Mouse (Mus musculus): ENCODE measurements around the gene Gas2l1. TPM values are rescaled to one million over a fixed set of nuclear protein-coding genes. Genes with fewer than 3 reads are reported as not detected.

Gene Gas2l1
- total RNA-seq (2023) = 0.40 TPM

DNA sequence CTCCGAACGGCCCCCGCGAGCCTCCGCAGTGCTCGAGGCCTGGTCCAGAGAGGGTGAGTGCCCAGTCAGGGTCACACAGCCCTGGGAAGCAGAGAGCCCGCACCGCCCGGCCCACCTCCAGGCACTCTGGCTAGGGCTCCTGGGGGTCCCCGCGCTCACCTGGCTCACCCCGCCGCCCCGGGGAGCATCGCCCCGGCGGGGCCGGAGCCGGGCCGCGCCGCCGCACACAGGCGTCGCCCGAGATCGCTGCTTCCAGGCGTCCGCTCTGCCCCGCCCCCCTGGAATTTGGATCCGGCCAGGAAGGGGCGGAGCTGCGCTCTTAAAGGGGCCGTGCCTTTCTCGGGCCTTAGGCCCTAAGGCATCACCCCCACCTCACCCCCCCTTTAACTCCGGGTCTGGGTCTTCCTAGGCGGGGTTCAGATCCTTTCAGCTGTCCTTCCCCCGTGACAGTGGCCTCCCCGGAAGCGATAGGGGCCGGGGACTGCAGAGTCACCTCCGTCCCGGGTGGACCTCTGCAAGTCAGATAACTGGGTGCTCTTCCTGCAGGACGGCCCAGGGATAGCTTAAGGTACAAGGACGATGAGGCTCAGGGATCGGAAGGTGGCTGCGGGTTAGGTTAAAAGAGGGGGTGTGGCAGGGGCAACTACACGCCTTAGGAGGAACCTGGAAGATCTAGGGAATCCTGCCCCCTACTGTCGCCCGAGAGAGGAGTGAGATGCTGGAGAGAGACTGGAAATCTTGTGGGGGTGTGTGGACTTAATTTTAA is at the start of gene Gas2l1:
TSS of gene Gas2l1 (minus strand) at position 272 of the 766 bp plus-strand sequence.

DNA sequence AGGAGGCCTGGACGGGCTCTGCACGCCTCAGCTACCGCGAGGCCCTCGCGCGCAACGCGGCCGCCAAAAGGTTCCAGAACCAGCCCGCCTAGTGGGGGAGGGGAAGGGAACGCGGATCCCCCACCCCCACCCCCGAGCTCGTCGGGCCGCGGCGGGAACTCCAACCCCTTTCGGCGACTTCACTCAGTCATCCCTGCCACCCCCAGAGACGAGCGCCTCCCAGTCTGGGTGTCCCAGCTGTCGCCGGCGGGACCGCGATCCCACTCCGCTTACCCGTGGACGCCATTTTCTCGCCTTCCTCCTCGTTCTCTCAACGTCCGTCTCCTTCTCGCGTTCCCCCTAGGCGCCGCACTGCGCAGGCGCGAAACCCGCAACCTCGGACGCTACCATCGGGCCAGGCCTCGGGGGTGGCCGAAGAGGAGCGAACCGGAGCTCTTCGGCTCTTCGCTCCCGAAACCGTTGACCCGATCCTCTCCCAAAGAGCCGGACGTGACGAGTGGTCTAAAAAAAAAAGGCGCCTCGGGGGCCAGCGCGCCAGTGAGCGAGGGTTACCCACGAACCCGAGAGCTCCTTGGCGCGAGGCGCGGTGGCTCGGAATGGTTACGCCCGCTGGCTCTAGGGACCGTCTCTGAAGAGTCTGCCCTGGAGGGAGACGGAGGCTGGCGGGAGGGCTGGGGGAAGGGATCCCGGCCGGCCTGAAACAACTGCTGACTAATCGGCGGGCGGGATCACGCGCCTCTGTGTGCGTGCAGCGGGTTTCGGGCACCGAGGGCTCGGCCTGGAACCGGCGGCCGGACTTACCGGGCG is 33.8 kb upstream of the Gas2l1 start, which contains the start of the genes Rhbdd3 and Ewsr1:
TSS of gene Rhbdd3 (plus strand) at position 191 of the 807 bp plus-strand sequence.
TSS of gene Ewsr1 (minus strand) at position 531 of the 807 bp plus-strand sequence.

DNA sequence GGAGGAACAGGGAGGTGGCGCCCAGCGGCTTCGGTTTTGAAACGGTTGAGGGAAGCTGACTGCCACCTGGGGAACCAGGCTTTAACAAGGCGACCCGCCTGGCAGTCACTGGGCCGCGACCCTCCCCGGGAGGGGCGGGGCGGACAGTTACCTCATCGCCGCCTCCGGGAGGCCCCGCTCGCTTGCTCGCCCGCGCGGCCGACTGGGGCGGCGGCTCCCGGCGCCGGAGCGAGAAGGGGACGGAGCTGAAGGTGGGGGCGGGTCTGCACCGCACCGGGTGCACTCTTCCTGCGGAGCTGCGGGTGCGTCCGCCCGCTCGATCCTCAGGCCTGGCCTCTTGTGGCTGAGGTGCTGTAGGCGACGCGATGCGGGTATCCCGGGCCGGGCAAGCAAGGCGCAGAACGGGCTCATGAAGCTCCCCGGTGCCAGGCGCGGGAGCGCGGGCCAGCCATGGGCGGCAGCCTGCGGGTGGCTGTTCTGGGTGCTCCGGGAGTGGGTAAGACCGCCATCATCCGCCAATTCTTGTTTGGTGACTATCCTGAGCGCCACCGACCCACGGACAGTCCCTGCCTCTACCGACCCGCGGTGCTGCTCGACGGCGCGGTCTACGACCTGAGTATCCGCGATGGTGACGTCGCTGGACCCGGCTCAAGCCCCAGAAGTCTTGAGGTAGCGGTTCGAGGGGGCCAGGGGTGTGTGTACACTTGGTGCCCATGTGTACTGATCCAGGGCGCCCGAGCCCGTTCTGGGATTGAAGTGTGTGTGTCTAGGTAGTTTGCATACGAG is 7.1 kb downstream of the Gas2l1 start, which contains the start of gene Rasl10a:
TSS of gene Rasl10a (plus strand) at position 273 of the 786 bp plus-strand sequence.

Other genes with a start within 250 kb of the Gas2l1 start
- gene Nf2, start 215.8 kb downstream of the Gas2l1 start, total RNA-seq (2023) = 42.0 TPM
- gene Nipsnap1, start 191.4 kb downstream of the Gas2l1 start, total RNA-seq (2023) = 24.9 TPM
- gene Thoc5, start 170.0 kb downstream of the Gas2l1 start, total RNA-seq (2023) = 39.2 TPM
- 3.0 TPM for gene Nefh, start 117.3 kb downstream of the Gas2l1 start, total RNA-seq (2023)
- gene Ap1b1, start 78.5 kb downstream of the Gas2l1 start, total RNA-seq (2023) = 76.5 TPM
- 0.49 TPM for gene Rasl10a, start 7.2 kb downstream of the Gas2l1 start, total RNA-seq (2023)
- gene Rhbdd3, start 33.6 kb upstream of the Gas2l1 start, total RNA-seq (2023) = 4.2 TPM
- 624 TPM for gene Ewsr1, start 33.9 kb upstream of the Gas2l1 start, total RNA-seq (2023)
- gene Emid1, start 86.9 kb upstream of the Gas2l1 start, total RNA-seq (2023) = 7.7 TPM
- 35.5 TPM for gene Kremen1, start 196.2 kb upstream of the Gas2l1 start, total RNA-seq (2023)